Mouse (Mus musculus): ENCODE results near the gene Cryl1. TPM values are rescaled to one million over a fixed set of nuclear protein-coding genes. Genes with fewer than 3 reads are reported as not detected.

Cryl1 gene
- polyA plus RNA-seq (2012; rRNA removed), result 51.3 and 52.7 TPM in 2 replicates
- 40.0 and 42.3 TPM in 2 replicates for polyA plus RNA-seq (2014; fragmentation: Nextera tagmentation; extraction: Ambion mirVana)

- H3K27me3 ChIP-seq (ENCODE audit: control insufficient read depth, insufficient read depth, low read length), result no peaks in the 10 kb centered on the region
- peak within 1 kb of the TSS; percentile 82 for H3K4me2 ChIP-seq (replicated peaks; ENCODE audit: low read depth, low read length, severe bottlenecking)
- no peak within 1 kb of the TSS for H3K27ac ChIP-seq (replicated peaks; ENCODE audit: low read depth, low read length)
- WGBS, result 3% methylated on average over 43 of the region's 43 CpGs
- peak within 1 kb of the TSS; percentile 68 for H3K9ac ChIP-seq (ENCODE audit: low read depth, low read length, severe bottlenecking)
- ATAC-seq (ENCODE audit: low FRiP score, low read depth), result peak; percentile 100
- no peaks in the 10 kb centered on the region for H3K4me1 ChIP-seq (ENCODE audit: control insufficient read depth, insufficient read depth, low read length)
- TF ChIP-seq POLR2A (IDR thresholded peaks at IDR 0.05; ENCODE audit: borderline replicate concordance, extremely low read depth, insufficient read depth, insufficient read length), result peak; percentile 56; the same call in 1 of the 2 replicates
- peak; percentile 97 for DNase-seq (ENCODE audit: low spot score)
- no peaks in the 10 kb centered on the region for H3K36me3 ChIP-seq (ENCODE audit: control insufficient read depth, insufficient read depth, low read length)
- H3K9me3 ChIP-seq (ENCODE audit: control insufficient read depth, low read length), result no peaks in the 10 kb centered on the region
- H3K4me3 ChIP-seq (replicated peaks; ENCODE audit: low read length), result peak within 1 kb of the TSS; percentile 52
Observed at GRCm38 (mm10) chr14:57398065-57398757, at the start of gene Cryl1. Gene Cryl1, minus strand, starts transcription at chr14:57398529.

GRCm38 (mm10) chr14:57430451-57430850 lies 32.1 kb upstream of the Cryl1 start:
- Histone ChIP-seq H3K9ac (ENCODE audit: low read depth, low read length, severe bottlenecking) (no peak overlapping the region), H3K27ac (replicated peaks; ENCODE audit: low read depth, low read length) (no peak overlapping the region), H3K27me3 (ENCODE audit: control insufficient read depth, insufficient read depth, low read length) (no peaks in the 10 kb centered on the region), H3K4me3 (replicated peaks; ENCODE audit: low read length) (no peak overlapping the region), H3K4me2 (replicated peaks; ENCODE audit: low read depth, low read length, severe bottlenecking) (no peak overlapping the region), H3K9me3 (ENCODE audit: control insufficient read depth, low read length) (no peaks in the 10 kb centered on the region), H3K4me1 (ENCODE audit: control insufficient read depth, insufficient read depth, low read length) (peaks cover 11% of the 10 kb centered on the region), H3K36me3 (ENCODE audit: control insufficient read depth, insufficient read depth, low read length) (peaks cover 6% of the 10 kb centered on the region; the same call in 1 of the 2 replicates)
- ATAC-seq (ENCODE audit: low FRiP score, low read depth) (no peak), DNase-seq (ENCODE audit: low spot score) (no peak)
- no peak for TF ChIP-seq POLR2A (IDR thresholded peaks at IDR 0.05; ENCODE audit: borderline replicate concordance, extremely low read depth, insufficient read depth, insufficient read length)
- WGBS, result 27% methylated on average over 2 of the region's 2 CpGs

GRCm38 (mm10) chr14:57424212-57424561 lies 25.9 kb upstream of the Cryl1 start:
- under 1% methylated on average over 24 of the region's 24 CpGs for WGBS

GRCm38 (mm10) chr14:57423432-57424211 lies 25.3 kb upstream of the Cryl1 start, which contains the start of gene Ift88:
Gene Ift88, plus strand, starts transcription at chr14:57424062.
- DNase-seq (ENCODE audit: low spot score), result peak; percentile 91
- Histone ChIP-seq H3K4me3 (replicated peaks; ENCODE audit: low read length) (peak within 1 kb of the TSS; percentile 83), H3K36me3 (ENCODE audit: control insufficient read depth, insufficient read depth, low read length) (no peaks in the 10 kb centered on the region), H3K9ac (ENCODE audit: low read depth, low read length, severe bottlenecking) (peak within 1 kb of the TSS; percentile 82), H3K9me3 (ENCODE audit: control insufficient read depth, low read length) (no peaks in the 10 kb centered on the region), H3K4me1 (ENCODE audit: control insufficient read depth, insufficient read depth, low read length) (peaks cover 9% of the 10 kb centered on the region), H3K27ac (replicated peaks; ENCODE audit: low read depth, low read length) (0 out of 2 replicates have a peak within 1 kb of the TSS, but pooled peaks have one; percentile 38), H3K4me2 (replicated peaks; ENCODE audit: low read depth, low read length, severe bottlenecking) (peak within 1 kb of the TSS; percentile 72), H3K27me3 (ENCODE audit: control insufficient read depth, insufficient read depth, low read length) (no peaks in the 10 kb centered on the region)
- peak; percentile 67; the same call in 1 of the 2 replicates for TF ChIP-seq POLR2A (IDR thresholded peaks at IDR 0.05; ENCODE audit: borderline replicate concordance, extremely low read depth, insufficient read depth, insufficient read length)
- 4% methylated on average over 34 of the region's 42 CpGs for WGBS
- ATAC-seq (ENCODE audit: low FRiP score, low read depth), result peak; percentile 96

More at GRCm38 (mm10) chr14:57424212-57424561, 25.9 kb upstream of the Cryl1 start:
- no peaks in the 10 kb centered on the region for H3K36me3 ChIP-seq (ENCODE audit: control insufficient read depth, insufficient read depth, low read length)
- no peaks in the 10 kb centered on the region for H3K9me3 ChIP-seq (ENCODE audit: control insufficient read depth, low read length)
- no peaks in the 10 kb centered on the region for H3K27me3 ChIP-seq (ENCODE audit: control insufficient read depth, insufficient read depth, low read length)
- DNase-seq (ENCODE audit: low spot score), result no peak
- 0 out of 2 replicates have a peak overlapping the region, but pooled peaks have one; percentile 38 for H3K27ac ChIP-seq (replicated peaks; ENCODE audit: low read depth, low read length)
- H3K9ac ChIP-seq (ENCODE audit: low read depth, low read length, severe bottlenecking), result peak overlapping the region; percentile 82
- peak; percentile 79 for ATAC-seq (ENCODE audit: low FRiP score, low read depth)
- TF ChIP-seq POLR2A (IDR thresholded peaks at IDR 0.05; ENCODE audit: borderline replicate concordance, extremely low read depth, insufficient read depth, insufficient read length), result no peak
- H3K4me2 ChIP-seq (replicated peaks; ENCODE audit: low read depth, low read length, severe bottlenecking), result peak overlapping the region; percentile 72
- peak overlapping the region; percentile 83 for H3K4me3 ChIP-seq (replicated peaks; ENCODE audit: low read length)
- peaks cover 11% of the 10 kb centered on the region for H3K4me1 ChIP-seq (ENCODE audit: control insufficient read depth, insufficient read depth, low read length)

- ATAC-seq (ENCODE audit: low FRiP score, low read depth), result no peak
Observed at GRCm38 (mm10) chr14:57417187-57417586, 18.9 kb upstream of the Cryl1 start.

More at GRCm38 (mm10) chr14:57417187-57417586, 18.9 kb upstream of the Cryl1 start:
- Histone ChIP-seq H3K9ac (ENCODE audit: low read depth, low read length, severe bottlenecking) (no peak overlapping the region), H3K36me3 (ENCODE audit: control insufficient read depth, insufficient read depth, low read length) (no peaks in the 10 kb centered on the region), H3K4me1 (ENCODE audit: control insufficient read depth, insufficient read depth, low read length) (peaks cover under 1% of the 10 kb centered on the region; the same call in 1 of the 2 replicates), H3K4me3 (replicated peaks; ENCODE audit: low read length) (no peak overlapping the region), H3K4me2 (replicated peaks; ENCODE audit: low read depth, low read length, severe bottlenecking) (no peak overlapping the region), H3K27ac (replicated peaks; ENCODE audit: low read depth, low read length) (no peak overlapping the region), H3K9me3 (ENCODE audit: control insufficient read depth, low read length) (no peaks in the 10 kb centered on the region), H3K27me3 (ENCODE audit: control insufficient read depth, insufficient read depth, low read length) (no peaks in the 10 kb centered on the region)
- WGBS, result 94% methylated on average over 2 of the region's 2 CpGs
- TF ChIP-seq POLR2A (IDR thresholded peaks at IDR 0.05; ENCODE audit: borderline replicate concordance, extremely low read depth, insufficient read depth, insufficient read length), result no peak
- no peak for DNase-seq (ENCODE audit: low spot score)
